Mouse (Mus musculus): ENCODE data around the gene E130208F15Rik. TPM values are rescaled to one million over a fixed set of nuclear protein-coding genes. Genes with fewer than 3 reads are reported as not detected.

E130208F15Rik gene
- polyA plus RNA-seq, 1 experiment, result not detected

DNA sequence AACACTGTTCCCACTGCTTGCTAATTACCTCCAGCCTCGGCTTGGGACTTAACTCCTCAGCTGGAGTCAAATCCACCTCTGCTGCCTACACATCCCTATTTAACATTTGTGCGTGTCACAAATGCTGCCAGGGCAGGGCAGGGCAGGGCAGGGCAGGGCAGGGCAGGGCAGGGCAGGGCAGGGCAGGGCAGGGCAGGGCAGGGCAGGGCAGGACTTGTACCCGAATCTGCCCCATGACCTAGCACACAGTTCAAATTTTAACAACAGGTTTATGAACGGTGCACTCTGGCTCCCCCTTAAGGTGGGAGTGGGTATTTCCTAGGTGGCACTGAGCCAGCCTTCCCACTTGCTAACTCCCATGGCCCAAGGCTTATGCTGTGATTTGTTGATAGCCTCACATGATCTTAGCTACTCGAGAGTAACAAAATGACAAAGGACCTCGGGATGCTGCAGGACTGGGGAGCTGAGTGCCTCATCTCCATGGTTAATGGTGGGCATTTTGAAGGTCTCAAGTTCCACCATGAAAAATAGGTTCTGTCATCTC lies 31.8 kb downstream of the E130208F15Rik start:
- TF ChIP-seq POLR2A (IDR thresholded peaks at IDR 0.05; ENCODE audit: borderline replicate concordance, low read depth, low read length) (no peak), CTCF (IDR thresholded peaks at IDR 0.05; ENCODE audit: low read depth, low read length) (peak; percentile 45; the same call in 1 of the 2 replicates)
- Histone ChIP-seq H3K4me3 (ENCODE audit: insufficient read depth, low read length) (no peak overlapping the region), H3K27ac (ENCODE audit: insufficient read depth, low read depth, low read length) (no peak overlapping the region), H3K4me1 (ENCODE audit: control insufficient read depth, insufficient read depth, low read length) (no peaks in the 10 kb centered on the region)

DNA sequence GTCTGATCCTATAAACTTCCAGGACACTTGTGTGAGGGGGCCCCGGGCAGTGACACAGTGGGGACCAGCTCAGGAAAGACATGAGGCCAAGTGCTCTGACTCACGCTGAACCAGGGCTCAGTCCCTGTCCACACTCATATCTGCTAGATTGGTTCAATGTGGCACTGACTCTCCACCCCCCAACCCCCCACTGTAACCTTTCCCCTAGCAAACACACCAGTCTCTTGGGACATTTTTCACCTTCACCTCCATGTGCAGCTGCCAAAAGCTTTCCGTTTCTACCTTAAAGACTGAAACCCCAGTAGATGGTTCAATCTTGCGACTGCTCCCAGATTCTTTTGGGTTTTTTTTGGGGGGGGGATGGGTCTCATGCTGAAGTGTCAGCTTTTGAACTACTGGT lies 32.5 kb downstream of the E130208F15Rik start:
- H3K4me3 ChIP-seq (ENCODE audit: insufficient read depth, low read length), result no peak overlapping the region
- TF ChIP-seq POLR2A (IDR thresholded peaks at IDR 0.05; ENCODE audit: borderline replicate concordance, low read depth, low read length) (no peak), CTCF (IDR thresholded peaks at IDR 0.05; ENCODE audit: low read depth, low read length) (no peak)
- H3K27ac ChIP-seq (ENCODE audit: insufficient read depth, low read depth, low read length), result no peak overlapping the region
- H3K4me1 ChIP-seq (ENCODE audit: control insufficient read depth, insufficient read depth, low read length), result no peaks in the 10 kb centered on the region

DNA sequence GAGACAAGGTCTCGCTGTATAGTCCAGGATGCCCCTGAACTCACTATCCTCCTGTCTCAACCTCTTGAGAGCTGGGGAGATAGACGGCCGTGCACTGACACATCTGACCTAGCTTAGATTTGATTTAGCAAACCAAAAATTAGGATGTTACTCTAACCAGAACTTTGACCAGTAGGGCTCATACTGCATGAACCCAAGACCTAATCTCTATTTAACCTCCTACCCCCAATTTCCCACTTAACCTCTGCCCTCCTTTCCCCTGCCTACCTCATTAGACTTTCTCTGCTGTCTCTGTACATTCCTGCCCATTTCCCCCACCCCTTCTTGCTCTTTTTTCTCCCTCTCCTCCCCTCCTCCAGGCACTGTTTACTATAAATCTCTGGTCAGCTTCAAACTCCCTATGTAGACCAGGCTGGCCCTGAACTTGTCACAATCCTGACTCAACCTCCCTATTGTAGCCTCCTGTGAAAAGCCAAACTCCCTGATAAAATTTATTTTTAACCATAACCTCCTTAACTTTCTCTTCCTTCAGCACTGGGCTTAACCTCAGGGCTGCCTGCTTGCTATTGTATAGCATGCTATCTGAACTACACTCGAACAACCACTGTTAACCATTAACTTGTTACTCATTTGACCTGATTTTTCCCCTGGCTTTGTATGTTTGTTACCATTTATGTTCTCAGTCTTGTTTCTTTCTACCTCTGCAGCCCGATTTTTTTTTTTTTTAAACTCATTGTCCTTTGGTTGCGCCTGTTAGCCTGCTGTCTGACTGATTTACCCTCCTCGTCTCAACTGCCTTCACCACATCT lies 37.0 kb downstream of the E130208F15Rik start:
- TF ChIP-seq POLR2A (IDR thresholded peaks at IDR 0.05; ENCODE audit: borderline replicate concordance, low read depth, low read length), result no peak
- no peak for TF ChIP-seq CTCF (IDR thresholded peaks at IDR 0.05; ENCODE audit: low read depth, low read length)
- Histone ChIP-seq H3K4me3 (ENCODE audit: insufficient read depth, low read length) (no peak overlapping the region), H3K4me1 (ENCODE audit: control insufficient read depth, insufficient read depth, low read length) (peaks cover 2% of the 10 kb centered on the region; the same call in 1 of the 2 replicates), H3K27ac (ENCODE audit: insufficient read depth, low read depth, low read length) (no peak overlapping the region)

- TF ChIP-seq POLR2A (IDR thresholded peaks at IDR 0.05; ENCODE audit: borderline replicate concordance, low read depth, low read length), result no peak
- TF ChIP-seq CTCF (IDR thresholded peaks at IDR 0.05; ENCODE audit: low read depth, low read length), result no peak
- Histone ChIP-seq H3K4me3 (ENCODE audit: insufficient read depth, low read length) (no peak overlapping the region), H3K27ac (ENCODE audit: insufficient read depth, low read depth, low read length) (no peak overlapping the region), H3K4me1 (ENCODE audit: control insufficient read depth, insufficient read depth, low read length) (peaks cover 2% of the 10 kb centered on the region; the same call in 1 of the 2 replicates)
Measured at GRCm38 (mm10) chr7:30359276-30359865, 37.8 kb downstream of the E130208F15Rik start.

- H3K27ac ChIP-seq (ENCODE audit: insufficient read depth, low read depth, low read length), result no peak overlapping the region
- peaks cover 2% of the 10 kb centered on the region; the same call in 1 of the 2 replicates for H3K4me1 ChIP-seq (ENCODE audit: control insufficient read depth, insufficient read depth, low read length)
- H3K4me3 ChIP-seq (ENCODE audit: insufficient read depth, low read length), result no peak overlapping the region
- TF ChIP-seq CTCF (IDR thresholded peaks at IDR 0.05; ENCODE audit: low read depth, low read length) (no peak), POLR2A (IDR thresholded peaks at IDR 0.05; ENCODE audit: borderline replicate concordance, low read depth, low read length) (no peak)
Measured at GRCm38 (mm10) chr7:30360028-30360427, 38.5 kb downstream of the E130208F15Rik start.

DNA sequence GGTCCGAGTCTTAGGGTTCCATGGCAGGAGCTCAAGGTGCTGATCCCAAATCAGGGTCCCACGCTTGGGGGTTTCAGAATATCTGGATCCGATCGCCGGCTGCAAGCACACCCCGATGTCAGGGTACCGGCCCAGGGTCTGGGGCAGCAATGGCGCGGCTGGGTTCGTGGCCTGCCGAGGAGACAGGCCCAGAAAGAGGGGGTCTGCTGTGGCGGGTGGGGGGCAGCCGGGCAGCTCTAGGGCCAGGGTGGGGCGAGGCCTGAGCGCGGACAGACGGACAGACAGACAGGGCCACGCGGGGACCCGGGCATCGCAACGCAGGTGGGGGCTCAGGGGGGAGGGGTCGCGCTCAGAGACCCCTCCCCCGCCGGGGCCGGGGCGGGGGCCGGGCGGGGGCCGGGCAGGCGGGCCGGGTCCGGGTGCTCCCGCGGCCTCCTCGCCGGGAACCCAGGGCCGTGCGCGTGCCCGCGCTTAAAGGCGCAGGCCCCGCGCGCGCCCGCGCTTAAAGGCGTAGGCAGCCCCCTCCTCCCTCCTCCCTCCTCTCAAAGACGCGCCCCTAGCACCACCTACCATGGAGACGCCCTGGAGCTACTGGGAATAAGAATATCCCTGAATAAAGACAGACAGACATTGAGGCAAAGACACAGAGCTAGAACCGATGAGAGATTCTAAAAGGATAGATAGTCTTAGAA lies 41.3 kb downstream of the E130208F15Rik start, which contains the start of gene Lrfn3:
Lrfn3 (minus strand) TSS at position 121 of the 692 bp plus-strand sequence.
- peaks cover 2% of the 10 kb centered on the region; the same call in 1 of the 2 replicates for H3K4me1 ChIP-seq (ENCODE audit: control insufficient read depth, insufficient read depth, low read length)
- no peak within 1 kb of the TSS for H3K27ac ChIP-seq (ENCODE audit: insufficient read depth, low read depth, low read length)
- TF ChIP-seq POLR2A (IDR thresholded peaks at IDR 0.05; ENCODE audit: borderline replicate concordance, low read depth, low read length) (no peak), CTCF (IDR thresholded peaks at IDR 0.05; ENCODE audit: low read depth, low read length) (no peak)
- peak within 1 kb of the TSS; percentile 68 for H3K4me3 ChIP-seq (ENCODE audit: insufficient read depth, low read length)

- TF ChIP-seq CTCF (IDR thresholded peaks at IDR 0.05; ENCODE audit: low read depth, low read length) (no peak), POLR2A (IDR thresholded peaks at IDR 0.05; ENCODE audit: borderline replicate concordance, low read depth, low read length) (no peak)
- Histone ChIP-seq H3K4me1 (ENCODE audit: control insufficient read depth, insufficient read depth, low read length) (peaks cover 2% of the 10 kb centered on the region; the same call in 1 of the 2 replicates), H3K4me3 (ENCODE audit: insufficient read depth, low read length) (peak overlapping the region; percentile 36; the same call in 1 of the 2 replicates), H3K27ac (ENCODE audit: insufficient read depth, low read depth, low read length) (no peak overlapping the region)
Measured at GRCm38 (mm10) chr7:30363344-30363738, 41.8 kb downstream of the E130208F15Rik start.

- TF ChIP-seq POLR2A (IDR thresholded peaks at IDR 0.05; ENCODE audit: borderline replicate concordance, low read depth, low read length) (no peak), CTCF (IDR thresholded peaks at IDR 0.05; ENCODE audit: low read depth, low read length) (no peak)
Measured at GRCm38 (mm10) chr7:30367466-30367865, 45.9 kb downstream of the E130208F15Rik start.

More at GRCm38 (mm10) chr7:30367466-30367865, 45.9 kb downstream of the E130208F15Rik start:
- H3K27ac ChIP-seq (ENCODE audit: insufficient read depth, low read depth, low read length), result no peak overlapping the region
- no peak overlapping the region for H3K4me3 ChIP-seq (ENCODE audit: insufficient read depth, low read length)
- no peaks in the 10 kb centered on the region for H3K4me1 ChIP-seq (ENCODE audit: control insufficient read depth, insufficient read depth, low read length)

Other genes starting within 250 kb of the E130208F15Rik start
- gene Zfp82, start 248.8 kb upstream of the E130208F15Rik start, polyA plus RNA-seq (2012; ENCODE audit: insufficient read depth, insufficient read length, missing spikeins), result 3.9 and 4.6 TPM in 2 replicates
- not detected in 2 replicates for gene Gm26920, start 231.3 kb upstream of the E130208F15Rik start, polyA plus RNA-seq (2012; ENCODE audit: insufficient read depth, insufficient read length, missing spikeins)
- gene Zfp566, start 231.2 kb upstream of the E130208F15Rik start, polyA plus RNA-seq (2012; ENCODE audit: insufficient read depth, insufficient read length, missing spikeins), result 1.6 and 2.8 TPM in 2 replicates
- gene Zfp260, start 227.0 kb upstream of the E130208F15Rik start, polyA plus RNA-seq (2012; ENCODE audit: insufficient read depth, insufficient read length, missing spikeins), result 40.2 and 49.9 TPM in 2 replicates
- gene Zfp382, start 199.8 kb upstream of the E130208F15Rik start, polyA plus RNA-seq (2012; ENCODE audit: insufficient read depth, insufficient read length, missing spikeins), result 7.7 and 8.9 TPM in 2 replicates
- 19.9 and 22.9 TPM in 2 replicates for gene Zfp146, start 152.0 kb upstream of the E130208F15Rik start, polyA plus RNA-seq (2012; ENCODE audit: insufficient read depth, insufficient read length, missing spikeins)
- gene Cox7a1, start 137.6 kb upstream of the E130208F15Rik start, polyA plus RNA-seq (2012; ENCODE audit: insufficient read depth, insufficient read length, missing spikeins), result 8.0 and 14.3 TPM in 2 replicates
- 501 and 572 TPM in 2 replicates for gene Capns1, start 122.9 kb upstream of the E130208F15Rik start, polyA plus RNA-seq (2012; ENCODE audit: insufficient read depth, insufficient read length, missing spikeins)
- gene Polr2i, start 89.8 kb upstream of the E130208F15Rik start, polyA plus RNA-seq (2012; ENCODE audit: insufficient read depth, insufficient read length, missing spikeins), result 47.6 and 50.3 TPM in 2 replicates
- gene Tbcb, start 89.5 kb upstream of the E130208F15Rik start, polyA plus RNA-seq (2012; ENCODE audit: insufficient read depth, insufficient read length, missing spikeins), result 83.3 and 108 TPM in 2 replicates
- gene Ovol3, start 86.0 kb upstream of the E130208F15Rik start, polyA plus RNA-seq (2012; ENCODE audit: insufficient read depth, insufficient read length, missing spikeins), result not detected in 2 replicates
- gene Thap8, start 41.6 kb upstream of the E130208F15Rik start, polyA plus RNA-seq (2012; ENCODE audit: insufficient read depth, insufficient read length, missing spikeins), result 0.55 and 1.0 TPM in 2 replicates
- gene Wdr62, start 41.3 kb upstream of the E130208F15Rik start, polyA plus RNA-seq (2012; ENCODE audit: insufficient read depth, insufficient read length, missing spikeins), result 21.4 and 25.8 TPM in 2 replicates
- gene Clip3, start 30.0 kb upstream of the E130208F15Rik start, polyA plus RNA-seq (2012; ENCODE audit: insufficient read depth, insufficient read length, missing spikeins), result 0.49 and 1.7 TPM in 2 replicates
- 32.8 and 39.9 TPM in 2 replicates for gene Alkbh6, start 13.0 kb upstream of the E130208F15Rik start, polyA plus RNA-seq (2012; ENCODE audit: insufficient read depth, insufficient read length, missing spikeins)
- gene Syne4, start 6.9 kb upstream of the E130208F15Rik start, polyA plus RNA-seq (2012; ENCODE audit: insufficient read depth, insufficient read length, missing spikeins), result 1.2 TPM in 1 of 2 replicates, not detected in the other
- gene Sdhaf1, start 2.2 kb downstream of the E130208F15Rik start, polyA plus RNA-seq (2012; ENCODE audit: insufficient read depth, insufficient read length, missing spikeins), result 4.5 and 4.6 TPM in 2 replicates
- not detected in 2 replicates for gene Lrfn3, start 41.0 kb downstream of the E130208F15Rik start, polyA plus RNA-seq (2012; ENCODE audit: insufficient read depth, insufficient read length, missing spikeins)
- gene Tyrobp, start 92.0 kb downstream of the E130208F15Rik start, polyA plus RNA-seq (2012; ENCODE audit: insufficient read depth, insufficient read length, missing spikeins), result 3,702 and 3,978 TPM in 2 replicates
- gene Hcst, start 98.1 kb downstream of the E130208F15Rik start, polyA plus RNA-seq (2012; ENCODE audit: insufficient read depth, insufficient read length, missing spikeins), result 53.0 and 56.7 TPM in 2 replicates
- gene Nfkbid, start 100.0 kb downstream of the E130208F15Rik start, polyA plus RNA-seq (2012; ENCODE audit: insufficient read depth, insufficient read length, missing spikeins), result 18.6 and 22.4 TPM in 2 replicates
- 2.0 and 2.3 TPM in 2 replicates for gene Aplp1, start 123.8 kb downstream of the E130208F15Rik start, polyA plus RNA-seq (2012; ENCODE audit: insufficient read depth, insufficient read length, missing spikeins)
- gene Kirrel2, start 135.9 kb downstream of the E130208F15Rik start, polyA plus RNA-seq (2012; ENCODE audit: insufficient read depth, insufficient read length, missing spikeins), result not detected in 2 replicates
- not detected in 2 replicates for gene Nphs1, start 136.6 kb downstream of the E130208F15Rik start, polyA plus RNA-seq (2012; ENCODE audit: insufficient read depth, insufficient read length, missing spikeins)
- not detected in 2 replicates for gene Prodh2, start 171.9 kb downstream of the E130208F15Rik start, polyA plus RNA-seq (2012; ENCODE audit: insufficient read depth, insufficient read length, missing spikeins)
- gene Arhgap33, start 213.3 kb downstream of the E130208F15Rik start, polyA plus RNA-seq (2012; ENCODE audit: insufficient read depth, insufficient read length, missing spikeins), result 8.4 and 9.5 TPM in 2 replicates
- gene Hspb6, start 230.4 kb downstream of the E130208F15Rik start, polyA plus RNA-seq (2012; ENCODE audit: insufficient read depth, insufficient read length, missing spikeins), result 12.0 and 14.6 TPM in 2 replicates
- 8.8 and 12.2 TPM in 2 replicates for gene Proser3, start 230.6 kb downstream of the E130208F15Rik start, polyA plus RNA-seq (2012; ENCODE audit: insufficient read depth, insufficient read length, missing spikeins)
- 29.6 and 44.3 TPM in 2 replicates for gene Lin37, start 238.1 kb downstream of the E130208F15Rik start, polyA plus RNA-seq (2012; ENCODE audit: insufficient read depth, insufficient read length, missing spikeins)
- 62.1 and 74.5 TPM in 2 replicates for gene U2af1l4, start 241.6 kb downstream of the E130208F15Rik start, polyA plus RNA-seq (2012; ENCODE audit: insufficient read depth, insufficient read length, missing spikeins)
- 7.9 and 12.2 TPM in 2 replicates for gene Gm49396, start 241.6 kb downstream of the E130208F15Rik start, polyA plus RNA-seq (2012; ENCODE audit: insufficient read depth, insufficient read length, missing spikeins)
- 204 and 236 TPM in 2 replicates for gene Psenen, start 241.9 kb downstream of the E130208F15Rik start, polyA plus RNA-seq (2012; ENCODE audit: insufficient read depth, insufficient read length, missing spikeins)
- gene Igflr1, start 243.7 kb downstream of the E130208F15Rik start, polyA plus RNA-seq (2012; ENCODE audit: insufficient read depth, insufficient read length, missing spikeins), result 1.3 and 2.1 TPM in 2 replicates